Mouse (Mus musculus): ENCODE measurements around the gene 1700001O22Rik.

GRCm38 (mm10) chr2:30795889-30796275, 7.6 kb downstream of the 1700001O22Rik start:
- TF ChIP-seq CTCF (conservative IDR thresholded peaks at IDR 0.05; ENCODE audit: low read length): no peak
- no peak for TF ChIP-seq POU5F1 (IDR thresholded peaks at IDR 0.05; ENCODE audit: borderline replicate concordance, low read length)
- no peak for TF ChIP-seq NANOG (IDR thresholded peaks at IDR 0.05; ENCODE audit: borderline replicate concordance, low read length)

Measured in E14TG2a.4 (cell line).